10 mouse cellular contexts compared by ENCODE assay signal in genomic region chr7:127437724-127438123, GRCm38 (mm10). TPM values are rescaled to one million over a fixed set of nuclear protein-coding genes. Genes with fewer than 3 reads are reported as not detected.
DNase-seq lines count a peak whose midpoint lies in the region; ATAC-seq lines count a peak whose summit lies in the region.
"Had no signal": no experiment of that assay in that cellular context is flagged by ENCODE, and none has a peak within 500 bp of the region (broad histone marks: within the 10 kb centered on the region; RNA-seq: fewer than 3 reads in every experiment).

No protein-coding gene starts in this region.

- no peak for ATAC-seq in hindbrain, embryonic 11.5 days (ENCODE audit: low FRiP score)
- ATAC-seq in hindbrain, embryonic 12.5 days (ENCODE audit: low FRiP score) = no peak
- no peak; the same call in 1 of the 2 replicates for ATAC-seq in erythroblast, adult 5-6 weeks (replicated peaks; ENCODE audit: low FRiP score, poor library complexity, severe bottlenecking)

- peaks cover 6% of the 10 kb centered on the region; the same call in 1 of the 2 replicates for H3K9me3 ChIP-seq in hindbrain, embryonic 11.5 days (ENCODE audit: control insufficient read depth, low read length)
- peaks cover 9% of the 10 kb centered on the region; the same call in 1 of the 2 replicates for H3K9me3 ChIP-seq in hindbrain, embryonic 12.5 days (replicated peaks)

- H3K4me2 ChIP-seq in hindbrain, embryonic 11.5 days (replicated peaks; ENCODE audit: low read depth, low read length) = no peak overlapping the region
- H3K4me2 ChIP-seq in hindbrain, embryonic 12.5 days (replicated peaks) = no peak overlapping the region
- H3K4me2 ChIP-seq: neural tube, embryonic 12.5 days had no signal

- H3K27ac ChIP-seq in hindbrain, embryonic 11.5 days (ENCODE audit: low read depth, low read length) = no peak overlapping the region
- no peak overlapping the region for H3K27ac ChIP-seq in hindbrain, embryonic 12.5 days
- H3K27ac ChIP-seq: neural tube, embryonic 12.5 days had no signal

- H3K4me1 ChIP-seq in hindbrain, embryonic 11.5 days (replicated peaks; ENCODE audit: control insufficient read depth, insufficient read depth, low read length) = no peaks in the 10 kb centered on the region
- H3K4me1 ChIP-seq in hindbrain, embryonic 12.5 days = no peaks in the 10 kb centered on the region
- H3K4me1 ChIP-seq: neural tube, embryonic 12.5 days had no signal

- H3K4me3 ChIP-seq in hindbrain, embryonic 11.5 days (ENCODE audit: low read depth, low read length) = no peak overlapping the region
- no peak overlapping the region for H3K4me3 ChIP-seq in hindbrain, embryonic 12.5 days
- H3K4me3 ChIP-seq: neural tube, embryonic 12.5 days had no signal

- H3K27me3 ChIP-seq in hindbrain, embryonic 11.5 days (ENCODE audit: control insufficient read depth, insufficient read depth, low read length) = no peaks in the 10 kb centered on the region
- H3K27me3 ChIP-seq in hindbrain, embryonic 12.5 days = no peaks in the 10 kb centered on the region
- H3K27me3 ChIP-seq: neural tube, embryonic 12.5 days had no signal

- H3K36me3 ChIP-seq in hindbrain, embryonic 11.5 days (ENCODE audit: control insufficient read depth, insufficient read depth, low read length) = peaks cover 2% of the 10 kb centered on the region; the same call in 1 of the 2 replicates
- H3K36me3 ChIP-seq in hindbrain, embryonic 12.5 days = peaks cover 12% of the 10 kb centered on the region

- H3K9ac ChIP-seq in hindbrain, embryonic 11.5 days (ENCODE audit: low read depth, low read length) = no peak overlapping the region
- H3K9ac ChIP-seq in hindbrain, embryonic 12.5 days = no peak overlapping the region
- H3K9ac ChIP-seq: neural tube, embryonic 12.5 days had no signal

- DNase-seq in hindbrain, embryonic 11.5 days (ENCODE audit: low spot score) = peak; percentile 21
- DNase-seq in A20 (ENCODE audit: low read depth, low spot score) (peak; percentile 45), NIH3T3 (ENCODE audit: low read depth) (peak; percentile 36)
- DNase-seq in retina, embryonic 14.5 days (ENCODE audit: low spot score) = peak; percentile 20
- no peak for DNase-seq in heart, adult 8-10 months (ENCODE audit: low spot score)
- DNase-seq in urinary bladder, adult 2 months (ENCODE audit: low spot score) = no peak
- DNase-seq: kidney, adult 8-10 months had no signal

- 83% methylated on average over 3 of the region's 3 CpGs for WGBS in hindbrain, embryonic 11.5 days
- WGBS in hindbrain, embryonic 12.5 days = 85% methylated on average over 3 of the region's 3 CpGs

RNA-seq across cellular contexts. Expression of gene Zfp689, which starts 11.2 kb away (rescaled TPM):
- polyA plus RNA-seq in hindbrain, embryonic 11.5 days (2014; fragmentation: Nextera tagmentation; extraction: Ambion mirVana) = 12.8 and 13.5 TPM in 2 replicates
- polyA plus RNA-seq in hindbrain, embryonic 12.5 days (2016; fragmentation: Nextera tagmentation; extraction: Ambion mirVana) = 16.3 and 17.7 TPM in 2 replicates
- not detected in 2 replicates for total RNA-seq in erythroblast, adult 5-6 weeks (2015; ENCODE audit: low replicate concordance)
- 0.26 and 2.4 TPM in 2 replicates for total RNA-seq in erythroblast, adult 5-6 weeks (2017; ENCODE audit: low replicate concordance)
- 1 to 10 TPM; 1.2 to 2.1 (median 1.4) TPM for total RNA-seq in heart, adult 8-10 months (2022)
- polyA plus RNA-seq in urinary bladder, adult 2 months (2012; rRNA removed) = 3.1 and 3.7 TPM in 2 replicates

RNA-seq across cellular contexts. Expression of gene Zfp688, which starts 15.9 kb away (rescaled TPM):
- 29.8 and 33.6 TPM in 2 replicates for polyA plus RNA-seq in hindbrain, embryonic 11.5 days (2014; fragmentation: Nextera tagmentation; extraction: Ambion mirVana)
- 28.7 and 30.7 TPM in 2 replicates for polyA plus RNA-seq in hindbrain, embryonic 12.5 days (2016; fragmentation: Nextera tagmentation; extraction: Ambion mirVana)
- 8.4 and 26.9 TPM in 2 replicates for total RNA-seq in erythroblast, adult 5-6 weeks (2015; ENCODE audit: low replicate concordance)
- total RNA-seq in erythroblast, adult 5-6 weeks (2017; ENCODE audit: low replicate concordance) = 1.0 and 3.5 TPM in 2 replicates
- total RNA-seq in heart, adult 8-10 months (2022) = 1 to 10 TPM; 4.2 to 4.8 (median 4.3) TPM
- 19.5 and 20.2 TPM in 2 replicates for polyA plus RNA-seq in urinary bladder, adult 2 months (2012; rRNA removed)

RNA-seq across cellular contexts. Expression of gene Prr14, which starts 21.7 kb away (rescaled TPM):
- 61.4 and 72.1 TPM in 2 replicates for polyA plus RNA-seq in hindbrain, embryonic 11.5 days (2014; fragmentation: Nextera tagmentation; extraction: Ambion mirVana)
- polyA plus RNA-seq in hindbrain, embryonic 12.5 days (2016; fragmentation: Nextera tagmentation; extraction: Ambion mirVana) = 55.4 and 56.3 TPM in 2 replicates
- 65.2 and 71.7 TPM in 2 replicates for total RNA-seq in erythroblast, adult 5-6 weeks (2015; ENCODE audit: low replicate concordance)
- 25.4 and 41.3 TPM in 2 replicates for total RNA-seq in erythroblast, adult 5-6 weeks (2017; ENCODE audit: low replicate concordance)
- 10 to 100 TPM; 25.6 to 27.9 (median 27.3) TPM for total RNA-seq in heart, adult 8-10 months (2022)
- polyA plus RNA-seq in urinary bladder, adult 2 months (2012; rRNA removed) = 69.2 and 79.9 TPM in 2 replicates

RNA-seq across cellular contexts. Expression of gene Zfp764, which starts 31.1 kb away (rescaled TPM):
- polyA plus RNA-seq in hindbrain, embryonic 11.5 days (2014; fragmentation: Nextera tagmentation; extraction: Ambion mirVana) = 6.9 and 8.1 TPM in 2 replicates
- polyA plus RNA-seq in hindbrain, embryonic 12.5 days (2016; fragmentation: Nextera tagmentation; extraction: Ambion mirVana) = 5.9 and 6.5 TPM in 2 replicates
- total RNA-seq in erythroblast, adult 5-6 weeks (2015; ENCODE audit: low replicate concordance) = 0.19 and 3.6 TPM in 2 replicates
- 2.5 TPM in 1 of 2 replicates, not detected in the other for total RNA-seq in erythroblast, adult 5-6 weeks (2017; ENCODE audit: low replicate concordance)
- total RNA-seq in heart, adult 8-10 months (2022) = 1 to 10 TPM; 2.3 to 4.4 (median 3.2) TPM
- 7.8 and 9.7 TPM in 2 replicates for polyA plus RNA-seq in urinary bladder, adult 2 months (2012; rRNA removed)

RNA-seq across cellular contexts. Expression of gene Fbrs, which starts 41.3 kb away (rescaled TPM):
- polyA plus RNA-seq in hindbrain, embryonic 11.5 days (2014; fragmentation: Nextera tagmentation; extraction: Ambion mirVana) = 10.5 and 15.1 TPM in 2 replicates
- 14.4 and 15.6 TPM in 2 replicates for polyA plus RNA-seq in hindbrain, embryonic 12.5 days (2016; fragmentation: Nextera tagmentation; extraction: Ambion mirVana)
- total RNA-seq in erythroblast, adult 5-6 weeks (2015; ENCODE audit: low replicate concordance) = 154 and 157 TPM in 2 replicates
- total RNA-seq in erythroblast, adult 5-6 weeks (2017; ENCODE audit: low replicate concordance) = 61.2 and 79.1 TPM in 2 replicates
- total RNA-seq in heart, adult 8-10 months (2022) = 10 to 100 TPM; 27.5 to 36.1 (median 30.5) TPM
- polyA plus RNA-seq in urinary bladder, adult 2 months (2012; rRNA removed) = 12.4 and 30.8 TPM in 2 replicates

Comparison
In these comparisons a context has a peak if more than half of its experiments do, and no peak if none do; other contexts are left out.
1. DNase-seq: peak in hindbrain, embryonic 11.5 days (single experiment), A20 (single experiment), NIH3T3 (single experiment) and retina, embryonic 14.5 days (single experiment); none in heart, adult 8-10 months (single experiment) and urinary bladder, adult 2 months (single experiment).